Mouse (Mus musculus) liver, embryonic 12.5 days (tissue): Measurements from ENCODE around the gene Slc41a2. TPM values are rescaled to one million over a fixed set of nuclear protein-coding genes. Genes with fewer than 3 reads are reported as not detected.

ENCODE experiments used
- polyA plus RNA-seq: library from polyadenylated mRNA; unstranded; fragments of >200 nt; fragmentation: Nextera tagmentation; extraction: Ambion mirVana; gene quantifications from 2 replicates; pipeline ENCODE4 v1.2.1, GENCODE M21; 2016

Slc41a2 gene
- polyA plus RNA-seq, 1 experiment from 2014 or later = 0.11 TPM

Other genes starting within 250 kb of the Slc41a2 start
- 0.43 and 0.45 TPM in 2 replicates for gene D10Wsu102e, start 22.3 kb upstream of the Slc41a2 start, polyA plus RNA-seq
- 0.17 and 0.25 TPM in 2 replicates for gene Aldh1l2, start 196.3 kb upstream of the Slc41a2 start, polyA plus RNA-seq
- 14.3 and 14.8 TPM in 2 replicates for gene Washc4, start 205.9 kb upstream of the Slc41a2 start, polyA plus RNA-seq